Mouse (Mus musculus) olfactory bulb, adult 2 months (tissue): Measurements from ENCODE around the gene Zkscan2.

ENCODE experiments used
- CTCF ChIP-seq: fragments of 200-500 bp; IDR thresholded peaks from 2 replicates; pipeline ENCODE4 v1.5.1; 2012; ENCODE audit warnings: low read depth, mild to moderate bottlenecking, low read length, moderate library complexity; ENCODE audit not compliant: insufficient read depth
- POLR2A ChIP-seq: fragments of 200-500 bp; IDR thresholded peaks from 2 replicates; pipeline ENCODE4 v1.6.1; 2012; ENCODE audit warnings: mild to moderate bottlenecking, low read depth, low read length, moderate library complexity; ENCODE audit not compliant: insufficient read depth

GRCm38 (mm10) chr7:123459247-123459646, 41.0 kb downstream of the Zkscan2 start:
- TF ChIP-seq CTCF (no peak), POLR2A (no peak)
